Mouse (Mus musculus) neural tube, embryonic 12.5 days (tissue): ENCODE data around the gene Lyrm7. TPM values are rescaled to one million over a fixed set of nuclear protein-coding genes. Genes with fewer than 3 reads are reported as not detected.
"Not testable (repeated sequence)": the region's sequence is repeated elsewhere in the genome, so short reads cannot be mapped to it uniquely, and the experiment has no call there.

Experiments
- ATAC-seq: fragments of 200-750 bp; cut with Nextera tagmentation; 2 replicates; pipeline ENCODE4 v1.8.0; 2017; ENCODE audit warnings: low read depth, mild to moderate bottlenecking, moderate TSS enrichment, moderate library complexity; ENCODE audit not compliant: low FRiP score
- H3K27ac ChIP-seq: fragments of 300-500 bp; sonication (generic); 2 replicates; pipeline ENCODE4 v1.5.1; 2016
- H3K27me3 ChIP-seq: fragments of 300-500 bp; sonication (generic); replicated peaks from 2 replicates; pipeline ENCODE4 v1.6.1; 2016; ENCODE audit warnings: mild to moderate bottlenecking
- H3K36me3 ChIP-seq: fragments of 300-500 bp; sonication (generic); 2 replicates; pipeline ENCODE4 v1.6.1; 2016; ENCODE audit warnings: mild to moderate bottlenecking
- H3K4me1 ChIP-seq: fragments of 300-500 bp; sonication (generic); 2 replicates; pipeline ENCODE4 v1.6.1; 2016
- H3K4me2 ChIP-seq: fragments of 300-500 bp; sonication (generic); replicated peaks from 2 replicates; pipeline ENCODE4 v1.6.1; 2016; ENCODE audit warnings: mild to moderate bottlenecking
- H3K4me3 ChIP-seq: fragments of 300-500 bp; sonication (generic); 2 replicates; pipeline ENCODE4 v1.5.1; 2016
- H3K9ac ChIP-seq: fragments of 300-500 bp; sonication (generic); 2 replicates; pipeline ENCODE4 v1.6.1; 2016; ENCODE audit warnings: mild to moderate bottlenecking
- H3K9me3 ChIP-seq: fragments of 300-500 bp; sonication (generic); 2 replicates; pipeline ENCODE4 v1.6.1; 2016; ENCODE audit warnings: mild to moderate bottlenecking
- WGBS: fragments of 180-500 bp; shearing (Covaris S2); methylation state at CpG from one replicate; pipeline ENCODE4 v1.1.7; 2016; 5-methylcytosine and 5-hydroxymethylcytosine counted together
- polyA plus RNA-seq: library from polyadenylated mRNA; unstranded; fragments of >200 nt; fragmentation: Nextera tagmentation; extraction: Ambion mirVana; gene quantifications from 2 replicates; pipeline ENCODE4 v1.2.1, GENCODE M21; 2016

Gene Lyrm7
- polyA plus RNA-seq, 1 experiment from 2014 or later, result 7.4 TPM

- Histone ChIP-seq H3K36me3 (no peaks in the 10 kb centered on the region), H3K9me3 (no peaks in the 10 kb centered on the region), H3K27ac (no peak overlapping the region), H3K4me3 (no peak overlapping the region), H3K27me3 (no peaks in the 10 kb centered on the region), H3K4me1 (peaks cover 5% of the 10 kb centered on the region; the same call in 1 of the 2 replicates), H3K9ac (no peak overlapping the region), H3K4me2 (peak overlapping the region; percentile 88; the same call in 1 of the 2 replicates)
- no peak for ATAC-seq
- 92% methylated on average over 5 of the region's 5 CpGs for WGBS
Measured at GRCm38 (mm10) chr11:54861471-54862420, 1.0 kb upstream of the Lyrm7 start.

- H3K9me3 ChIP-seq, result no peaks in the 10 kb centered on the region
- 28% methylated on average over 11 of the region's 11 CpGs for WGBS
- ATAC-seq, result no peak; the same call in 1 of the 2 replicates
- H3K4me1 ChIP-seq, result peaks cover 5% of the 10 kb centered on the region; the same call in 1 of the 2 replicates
- H3K4me3 ChIP-seq, result peak overlapping the region; percentile 55
- H3K4me2 ChIP-seq, result peak overlapping the region; percentile 88
- H3K27me3 ChIP-seq, result no peaks in the 10 kb centered on the region
- H3K36me3 ChIP-seq, result no peaks in the 10 kb centered on the region
- peak overlapping the region; percentile 70; the same call in 1 of the 2 replicates for H3K9ac ChIP-seq
- no peak overlapping the region for H3K27ac ChIP-seq
Measured at GRCm38 (mm10) chr11:54859322-54860165, 1.2 kb downstream of the Lyrm7 start.

GRCm38 (mm10) chr11:54858880-54859279 lies 1.8 kb downstream of the Lyrm7 start:
- not testable (repeated sequence) for ATAC-seq, H3K36me3 ChIP-seq, H3K4me3 ChIP-seq, H3K27ac ChIP-seq, H3K9ac ChIP-seq, H3K9me3 ChIP-seq, H3K4me1 ChIP-seq, H3K4me2 ChIP-seq, H3K27me3 ChIP-seq
- 93% methylated on average over 12 of the region's 12 CpGs for WGBS

GRCm38 (mm10) chr11:54851656-54852055 lies 9.1 kb downstream of the Lyrm7 start:
- no peak overlapping the region for H3K4me3 ChIP-seq
- H3K27ac ChIP-seq, result no peak overlapping the region
- WGBS, result 94% methylated on average over 12 of the region's 12 CpGs
- no peaks in the 10 kb centered on the region for H3K27me3 ChIP-seq
- no peak overlapping the region for H3K9ac ChIP-seq
- no peak for ATAC-seq
- no peaks in the 10 kb centered on the region for H3K36me3 ChIP-seq
- no peaks in the 10 kb centered on the region for H3K4me1 ChIP-seq
- H3K9me3 ChIP-seq, result no peaks in the 10 kb centered on the region
- no peak overlapping the region for H3K4me2 ChIP-seq

DNA sequence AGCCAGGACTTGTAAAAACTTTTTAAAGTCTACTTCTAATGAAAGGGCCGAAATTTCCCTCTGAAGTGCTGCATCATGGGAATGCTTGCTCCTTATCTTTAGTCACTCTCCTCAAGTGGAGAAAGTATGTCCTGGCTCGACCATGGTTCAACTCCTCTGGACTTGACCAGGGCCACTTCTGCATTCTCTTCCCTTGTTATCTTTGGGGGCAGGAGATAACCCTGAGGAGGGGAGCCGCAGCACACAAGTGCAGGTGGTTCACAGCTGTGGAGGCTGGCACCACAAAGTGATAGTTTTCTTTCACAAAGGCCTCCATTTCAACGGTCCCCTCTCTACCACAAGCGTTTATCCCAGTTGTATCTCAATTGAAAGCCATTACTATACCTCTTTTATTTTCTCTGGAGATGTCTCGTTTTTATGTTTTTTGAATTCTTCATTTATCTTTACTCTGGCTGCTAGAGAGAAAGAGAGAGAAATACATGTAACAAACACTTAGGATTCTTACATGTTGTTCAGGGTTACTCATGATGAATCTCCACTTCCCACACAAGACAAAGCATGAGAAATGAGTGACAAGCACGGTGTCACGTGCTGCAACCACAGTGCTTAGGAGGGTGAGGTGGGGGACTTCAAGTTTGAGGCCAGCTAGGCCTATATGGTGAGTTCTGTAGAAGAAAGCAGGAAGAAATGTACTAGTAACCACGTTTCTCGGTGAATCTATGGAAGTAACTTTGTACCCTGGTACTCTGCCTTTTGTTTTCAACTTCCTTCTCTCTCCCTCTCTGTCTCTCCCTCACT lies 10.6 kb downstream of the Lyrm7 start:
- Histone ChIP-seq H3K9me3 (no peaks in the 10 kb centered on the region), H3K4me3 (no peak overlapping the region), H3K4me2 (no peak overlapping the region), H3K36me3 (no peaks in the 10 kb centered on the region), H3K27ac (no peak overlapping the region), H3K9ac (no peak overlapping the region), H3K27me3 (no peaks in the 10 kb centered on the region), H3K4me1 (peaks cover 13% of the 10 kb centered on the region)
- 85% methylated on average over 10 of the region's 10 CpGs for WGBS
- ATAC-seq, result no peak

GRCm38 (mm10) chr11:54845470-54846442 lies 15.0 kb downstream of the Lyrm7 start:
- H3K36me3 ChIP-seq, result no peaks in the 10 kb centered on the region
- H3K27ac ChIP-seq, result no peak overlapping the region
- no peaks in the 10 kb centered on the region for H3K9me3 ChIP-seq
- peaks cover 21% of the 10 kb centered on the region for H3K4me1 ChIP-seq
- 0 out of 2 replicates have a peak overlapping the region, but pooled peaks have one; percentile 14 for H3K4me2 ChIP-seq
- WGBS, result 24% methylated on average over 8 of the region's 8 CpGs
- no peaks in the 10 kb centered on the region for H3K27me3 ChIP-seq
- ATAC-seq, result peak; percentile 65
- H3K9ac ChIP-seq, result no peak overlapping the region
- no peak overlapping the region for H3K4me3 ChIP-seq

GRCm38 (mm10) chr11:54844959-54845358 lies 15.8 kb downstream of the Lyrm7 start:
- peaks cover 21% of the 10 kb centered on the region for H3K4me1 ChIP-seq
- 88% methylated on average over 5 of the region's 5 CpGs for WGBS
- no peaks in the 10 kb centered on the region for H3K9me3 ChIP-seq
- H3K9ac ChIP-seq, result no peak overlapping the region
- no peak overlapping the region for H3K4me3 ChIP-seq
- no peak for ATAC-seq
- H3K36me3 ChIP-seq, result no peaks in the 10 kb centered on the region
- no peaks in the 10 kb centered on the region for H3K27me3 ChIP-seq
- H3K4me2 ChIP-seq, result no peak overlapping the region
- no peak overlapping the region for H3K27ac ChIP-seq

DNA sequence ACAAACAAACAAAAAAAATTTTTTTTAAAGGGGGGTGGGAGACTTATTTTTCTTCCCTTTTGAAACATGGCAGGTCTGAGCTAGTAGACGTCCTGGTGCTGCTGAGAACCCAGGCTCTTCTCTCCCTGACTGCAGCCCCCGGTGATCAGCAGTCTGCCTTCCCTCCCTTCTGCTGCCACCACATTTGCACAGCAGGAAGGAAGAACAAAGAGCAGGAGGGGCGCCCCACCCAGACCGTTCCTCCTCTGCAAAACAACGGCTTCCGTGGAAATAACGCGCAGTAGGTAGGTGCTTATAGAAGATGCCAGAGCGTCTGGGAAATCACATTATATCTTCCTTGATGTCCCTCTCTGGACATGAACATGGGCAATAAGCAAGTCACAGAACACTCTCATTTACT lies 16.3 kb downstream of the Lyrm7 start:
- 55% methylated on average over 9 of the region's 9 CpGs for WGBS
- no peak for ATAC-seq
- H3K36me3 ChIP-seq, result peaks cover 4% of the 10 kb centered on the region
- H3K4me1 ChIP-seq, result peaks cover 21% of the 10 kb centered on the region
- no peak overlapping the region for H3K9ac ChIP-seq
- no peaks in the 10 kb centered on the region for H3K27me3 ChIP-seq
- H3K4me3 ChIP-seq, result no peak overlapping the region
- no peaks in the 10 kb centered on the region for H3K9me3 ChIP-seq
- H3K27ac ChIP-seq, result no peak overlapping the region
- no peak overlapping the region for H3K4me2 ChIP-seq

GRCm38 (mm10) chr11:54840891-54841290 lies 19.8 kb downstream of the Lyrm7 start:
- Histone ChIP-seq H3K4me3 (no peak overlapping the region), H3K4me1 (peaks cover 16% of the 10 kb centered on the region), H3K36me3 (peaks cover 4% of the 10 kb centered on the region), H3K4me2 (no peak overlapping the region), H3K27ac (no peak overlapping the region), H3K9ac (no peak overlapping the region), H3K27me3 (no peaks in the 10 kb centered on the region), H3K9me3 (no peaks in the 10 kb centered on the region)
- no peak for ATAC-seq
- 91% methylated on average over 11 of the region's 11 CpGs for WGBS

DNA sequence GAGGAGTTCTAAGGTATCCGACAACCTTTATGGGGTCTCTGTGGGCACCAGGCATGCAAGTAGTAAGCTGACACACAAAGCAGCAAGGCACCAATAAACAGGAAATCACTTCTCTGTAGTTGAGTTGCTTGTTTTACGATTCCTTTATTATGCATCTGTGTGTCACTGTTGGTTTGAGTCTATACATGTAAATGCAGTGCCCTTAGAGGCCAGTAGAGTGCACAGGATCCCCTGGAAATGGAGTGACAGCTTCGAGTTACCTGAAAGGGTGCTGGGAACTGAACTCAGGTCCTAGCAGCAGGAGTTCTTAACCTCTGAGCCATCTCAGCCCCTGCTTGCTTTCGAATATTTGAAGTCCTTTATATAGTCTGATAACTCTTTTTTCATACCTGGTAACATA lies 21.0 kb downstream of the Lyrm7 start:
- H3K4me1 ChIP-seq, result 0 out of 2 replicates have a peak, but pooled peaks cover 4% of the 10 kb centered on the region
- H3K4me2 ChIP-seq, result no peak overlapping the region
- 91% methylated on average over 4 of the region's 4 CpGs for WGBS

DNA sequence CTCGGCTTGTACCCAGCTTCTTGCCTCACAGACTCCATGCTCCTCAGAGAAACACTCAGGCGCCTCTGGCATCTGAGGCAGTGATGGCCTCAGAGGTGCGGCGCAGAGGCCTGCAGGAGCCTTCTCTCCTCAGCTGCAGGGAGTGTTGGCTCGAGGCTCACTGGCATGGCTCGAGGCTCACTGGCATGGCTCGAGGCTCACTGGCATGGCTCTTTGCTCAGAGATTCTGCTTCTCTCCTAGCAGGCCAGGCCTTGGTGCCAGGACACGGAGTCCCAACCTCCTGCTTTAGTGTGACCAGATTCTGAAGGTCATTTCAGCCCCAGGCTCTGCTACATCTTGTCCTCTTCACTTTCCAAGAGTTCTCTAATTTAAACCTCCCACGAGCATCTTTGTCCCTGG lies 24.6 kb downstream of the Lyrm7 start:
- H3K36me3 ChIP-seq, result peaks cover 4% of the 10 kb centered on the region
- no peaks in the 10 kb centered on the region for H3K4me1 ChIP-seq
- H3K9me3 ChIP-seq, result no peaks in the 10 kb centered on the region
- no peak overlapping the region for H3K4me3 ChIP-seq
- no peaks in the 10 kb centered on the region for H3K27me3 ChIP-seq
- no peak for ATAC-seq
- WGBS, result 83% methylated on average over 9 of the region's 9 CpGs
- H3K4me2 ChIP-seq, result no peak overlapping the region
- no peak overlapping the region for H3K9ac ChIP-seq
- no peak overlapping the region for H3K27ac ChIP-seq

More for the DNA sequence above, 21.0 kb downstream of the Lyrm7 start:
- Histone ChIP-seq H3K9ac (no peak overlapping the region), H3K27ac (no peak overlapping the region), H3K9me3 (no peaks in the 10 kb centered on the region), H3K4me3 (no peak overlapping the region), H3K27me3 (no peaks in the 10 kb centered on the region), H3K36me3 (peaks cover 4% of the 10 kb centered on the region)
- no peak for ATAC-seq
